12 mouse cellular contexts compared by ENCODE assay signal in genomic region chr10:75790773-75791172, GRCm38 (mm10). TPM values are rescaled to one million over a fixed set of nuclear protein-coding genes. Genes with fewer than 3 reads are reported as not detected.
A peak's percentile ranks its signal among the peaks of the same experiment; 100 is the strongest.
DNase-seq lines count a peak whose midpoint lies in the region; ATAC-seq and TF ChIP-seq lines count a peak whose summit lies in the region.
"Had no signal": no experiment of that assay in that cellular context is flagged by ENCODE, and none has a peak within 500 bp of the region (broad histone marks: within the 10 kb centered on the region; RNA-seq: fewer than 3 reads in every experiment).

No protein-coding gene starts in this region.

- 0 out of 2 replicates have a peak, but pooled peaks cover 3% of the 10 kb centered on the region for H3K4me1 ChIP-seq in liver, embryonic 11.5 days (replicated peaks; ENCODE audit: control insufficient read depth, insufficient read depth, low read length)
- H3K4me1 ChIP-seq in liver, embryonic 12.5 days: peaks cover 13% of the 10 kb centered on the region; the same call in 1 of the 2 replicates
- peaks cover 16% of the 10 kb centered on the region for H3K4me1 ChIP-seq in embryonic facial prominence, embryonic 13.5 days
- H3K4me1 ChIP-seq in small intestine, adult 2 months (ENCODE audit: control insufficient read depth, insufficient read depth, insufficient read length, low read length): peaks cover 23% of the 10 kb centered on the region

- 21% methylated on average over 7 of the region's 7 CpGs for WGBS in liver, embryonic 11.5 days
- 16% methylated on average over 7 of the region's 7 CpGs for WGBS in liver, embryonic 12.5 days (ENCODE audit: insufficient replicate concordance)
- 9% methylated on average over 7 of the region's 7 CpGs for WGBS in embryonic facial prominence, embryonic 13.5 days
- 38% methylated on average over 7 of the region's 7 CpGs for WGBS in small intestine, adult 2 months

- ATAC-seq in liver, embryonic 11.5 days (replicated peaks; ENCODE audit: low FRiP score): no peak
- no peak for ATAC-seq in liver, embryonic 12.5 days
- no peak for ATAC-seq in embryonic facial prominence, embryonic 13.5 days (ENCODE audit: insufficient number of reproducible peaks, insufficient read depth, low FRiP score, low TSS enrichment, low read depth)

- H3K27me3 ChIP-seq in liver, embryonic 11.5 days (replicated peaks; ENCODE audit: control insufficient read depth, insufficient read depth, low read length): no peaks in the 10 kb centered on the region
- H3K27me3 ChIP-seq in liver, embryonic 12.5 days (replicated peaks): peaks cover 6% of the 10 kb centered on the region; the same call in 1 of the 2 replicates
- H3K27me3 ChIP-seq in embryonic facial prominence, embryonic 13.5 days: 0 out of 2 replicates have a peak, but pooled peaks cover 2% of the 10 kb centered on the region
- H3K27me3 ChIP-seq in small intestine, adult 2 months (ENCODE audit: control insufficient read depth, insufficient read depth, low read length): no peaks in the 10 kb centered on the region
- H3K27me3 ChIP-seq: limb, embryonic 15.5 days had no signal

- no peak overlapping the region for H3K4me2 ChIP-seq in liver, embryonic 11.5 days
- no peak overlapping the region for H3K4me2 ChIP-seq in liver, embryonic 12.5 days
- peak overlapping the region; percentile 26; the same call in 1 of the 2 replicates for H3K4me2 ChIP-seq in embryonic facial prominence, embryonic 13.5 days
- H3K4me2 ChIP-seq: limb, embryonic 15.5 days had no signal

- no peak for TF ChIP-seq CTCF in small intestine, adult 2 months (IDR thresholded peaks at IDR 0.05; ENCODE audit: extremely low read depth, insufficient read length, insufficient replicate concordance, low read depth, low read length)

- DNase-seq in liver, embryonic 11.5 days (ENCODE audit: low spot score): no peak
- peak; percentile 24 for DNase-seq in NIH3T3 (ENCODE audit: low read depth)
- DNase-seq in heart, adult 11 months: no peak
- DNase-seq in gastrocnemius, postnatal 25 days: no peak
- DNase-seq: cerebellum, adult 9-11 months; gastrocnemius, postnatal 10 days; kidney, adult 9 months had no signal

- H3K36me3 ChIP-seq in liver, embryonic 11.5 days (ENCODE audit: control insufficient read depth, insufficient read depth, low read length): 0 out of 2 replicates have a peak, but pooled peaks cover 3% of the 10 kb centered on the region
- H3K36me3 ChIP-seq in liver, embryonic 12.5 days: no peaks in the 10 kb centered on the region
- H3K36me3 ChIP-seq in embryonic facial prominence, embryonic 13.5 days: no peaks in the 10 kb centered on the region
- H3K36me3 ChIP-seq in small intestine, adult 2 months (ENCODE audit: control insufficient read depth, insufficient read depth, low read length): peaks cover 2% of the 10 kb centered on the region; the same call in 1 of the 2 replicates
- H3K36me3 ChIP-seq: limb, embryonic 15.5 days had no signal

- no peak overlapping the region for H3K4me3 ChIP-seq in liver, embryonic 11.5 days (ENCODE audit: low read depth, low read length)
- no peak overlapping the region for H3K4me3 ChIP-seq in liver, embryonic 12.5 days
- no peak overlapping the region for H3K4me3 ChIP-seq in embryonic facial prominence, embryonic 13.5 days
- H3K4me3 ChIP-seq in small intestine, adult 2 months (ENCODE audit: low read depth, low read length): no peak overlapping the region
- H3K4me3 ChIP-seq: limb, embryonic 15.5 days had no signal

- no peaks in the 10 kb centered on the region for H3K9me3 ChIP-seq in liver, embryonic 11.5 days (ENCODE audit: control insufficient read depth, low read length)
- no peaks in the 10 kb centered on the region for H3K9me3 ChIP-seq in liver, embryonic 12.5 days (replicated peaks)
- H3K9me3 ChIP-seq in embryonic facial prominence, embryonic 13.5 days: no peaks in the 10 kb centered on the region
- H3K9me3 ChIP-seq: limb, embryonic 15.5 days had no signal

- no peak overlapping the region; the same call in 1 of the 2 replicates for H3K9ac ChIP-seq in liver, embryonic 11.5 days (ENCODE audit: low read depth, low read length)
- no peak overlapping the region for H3K9ac ChIP-seq in liver, embryonic 12.5 days
- 0 out of 2 replicates have a peak overlapping the region, but pooled peaks have one; percentile 36 for H3K9ac ChIP-seq in embryonic facial prominence, embryonic 13.5 days
- H3K9ac ChIP-seq: limb, embryonic 15.5 days had no signal

- TF ChIP-seq POLR2A in small intestine, adult 2 months (IDR thresholded peaks at IDR 0.05; ENCODE audit: low read depth, low read length): no peak

- peak overlapping the region; percentile 16; the same call in 1 of the 2 replicates for H3K27ac ChIP-seq in liver, embryonic 11.5 days (ENCODE audit: low read depth, low read length)
- no peak overlapping the region for H3K27ac ChIP-seq in liver, embryonic 12.5 days
- H3K27ac ChIP-seq in embryonic facial prominence, embryonic 13.5 days: peak overlapping the region; percentile 76
- H3K27ac ChIP-seq in small intestine, adult 2 months (ENCODE audit: insufficient read depth, low read depth, low read length): peak overlapping the region; percentile 3; the same call in 1 of the 2 replicates
- H3K27ac ChIP-seq: limb, embryonic 15.5 days had no signal

RNA-seq across cellular contexts. Expression of gene Gstt1, which starts 7.6 kb away (rescaled TPM):
- 40.7 and 43.0 TPM in 2 replicates for polyA plus RNA-seq in liver, embryonic 11.5 days (2014; fragmentation: Nextera tagmentation; extraction: Ambion mirVana)
- polyA plus RNA-seq in liver, embryonic 12.5 days (2016; fragmentation: Nextera tagmentation; extraction: Ambion mirVana): 38.4 and 38.5 TPM in 2 replicates
- polyA plus RNA-seq in embryonic facial prominence, embryonic 13.5 days (2015; fragmentation: Nextera tagmentation; extraction: Ambion mirVana): 9.9 and 17.6 TPM in 2 replicates
- polyA plus RNA-seq in small intestine, adult 2 months (2012; rRNA removed): 103 and 157 TPM in 2 replicates
- 1 to 10 TPM; 5.5 to 6.2 TPM for total RNA-seq in gastrocnemius, postnatal 25 days (2021)

RNA-seq across cellular contexts. Expression of gene Gstt3, which starts 9.6 kb away (rescaled TPM):
- polyA plus RNA-seq in liver, embryonic 11.5 days (2014; fragmentation: Nextera tagmentation; extraction: Ambion mirVana): 6.3 and 7.9 TPM in 2 replicates
- 5.9 and 6.7 TPM in 2 replicates for polyA plus RNA-seq in liver, embryonic 12.5 days (2016; fragmentation: Nextera tagmentation; extraction: Ambion mirVana)
- 11.8 and 16.7 TPM in 2 replicates for polyA plus RNA-seq in embryonic facial prominence, embryonic 13.5 days (2015; fragmentation: Nextera tagmentation; extraction: Ambion mirVana)
- 45.3 and 54.7 TPM in 2 replicates for polyA plus RNA-seq in small intestine, adult 2 months (2012; rRNA removed)
- 1 to 10 TPM; 4.0 to 4.7 TPM for total RNA-seq in gastrocnemius, postnatal 25 days (2021)

RNA-seq across cellular contexts. Expression of gene Gm20441, which starts 10.0 kb away (rescaled TPM):
- polyA plus RNA-seq in liver, embryonic 11.5 days (2014; fragmentation: Nextera tagmentation; extraction: Ambion mirVana): not detected in 2 replicates
- polyA plus RNA-seq in liver, embryonic 12.5 days (2016; fragmentation: Nextera tagmentation; extraction: Ambion mirVana): 0.19 TPM in 1 of 2 replicates, not detected in the other
- not detected in 2 replicates for polyA plus RNA-seq in embryonic facial prominence, embryonic 13.5 days (2015; fragmentation: Nextera tagmentation; extraction: Ambion mirVana)
- not detected in 2 replicates for polyA plus RNA-seq in small intestine, adult 2 months (2012; rRNA removed)
- not detected for total RNA-seq in gastrocnemius, postnatal 25 days (2021)
- total RNA-seq: gastrocnemius, postnatal 10 days had no signal
- polyA plus RNA-seq: stomach, embryonic 14.5 days had no signal

RNA-seq across cellular contexts. Expression of gene Ddt, which starts 17.6 kb away (rescaled TPM):
- polyA plus RNA-seq in liver, embryonic 11.5 days (2014; fragmentation: Nextera tagmentation; extraction: Ambion mirVana): 198 and 213 TPM in 2 replicates
- polyA plus RNA-seq in liver, embryonic 12.5 days (2016; fragmentation: Nextera tagmentation; extraction: Ambion mirVana): 163 and 171 TPM in 2 replicates
- polyA plus RNA-seq in embryonic facial prominence, embryonic 13.5 days (2015; fragmentation: Nextera tagmentation; extraction: Ambion mirVana): 77.3 and 79.2 TPM in 2 replicates
- polyA plus RNA-seq in small intestine, adult 2 months (2012; rRNA removed): 47.3 and 67.8 TPM in 2 replicates
- total RNA-seq in gastrocnemius, postnatal 25 days (2021): 10 to 100 TPM; 38.0 to 44.6 TPM

RNA-seq across cellular contexts. Expression of gene Cabin1, which starts 26.6 kb away (rescaled TPM):
- 30.3 and 33.3 TPM in 2 replicates for polyA plus RNA-seq in liver, embryonic 11.5 days (2014; fragmentation: Nextera tagmentation; extraction: Ambion mirVana)
- 23.7 and 24.4 TPM in 2 replicates for polyA plus RNA-seq in liver, embryonic 12.5 days (2016; fragmentation: Nextera tagmentation; extraction: Ambion mirVana)
- polyA plus RNA-seq in embryonic facial prominence, embryonic 13.5 days (2015; fragmentation: Nextera tagmentation; extraction: Ambion mirVana): 30.0 and 33.9 TPM in 2 replicates
- 25.0 and 39.0 TPM in 2 replicates for polyA plus RNA-seq in small intestine, adult 2 months (2012; rRNA removed)
- 1 to 10 TPM; 8.3 to 8.8 TPM for total RNA-seq in gastrocnemius, postnatal 25 days (2021)
